Mouse (Mus musculus): ENCODE measurements around the gene Cdc6. TPM values are rescaled to one million over a fixed set of nuclear protein-coding genes. Genes with fewer than 3 reads are reported as not detected.

Gene Cdc6
- polyA plus RNA-seq, 1 experiment from 2014 or later, result 47.0 TPM

GRCm38 (mm10) chr11:98954801-98955706 lies 47.5 kb downstream of the Cdc6 start:
- ATAC-seq (ENCODE audit: insufficient read depth), result peak; percentile 44
- peaks cover 34% of the 10 kb centered on the region for H3K36me3 ChIP-seq (ENCODE audit: insufficient read depth)

GRCm38 (mm10) chr11:98955707-98956235 lies 48.2 kb downstream of the Cdc6 start:
- no peak for TF ChIP-seq CTCF (IDR thresholded peaks at IDR 0.05; ENCODE audit: low read depth)
- H3K36me3 ChIP-seq (ENCODE audit: insufficient read depth), result peaks cover 26% of the 10 kb centered on the region
- H3K4me2 ChIP-seq, result no peak overlapping the region
- ATAC-seq (ENCODE audit: insufficient read depth) (no peak), DNase-seq (no peak)
- no peaks in the 10 kb centered on the region for H3K9me3 ChIP-seq (ENCODE audit: low read depth, low read length)
- peak overlapping the region; percentile 77; the same call in 1 of the 2 replicates for H3K27ac ChIP-seq (ENCODE audit: low read depth)
- H3K27me3 ChIP-seq (ENCODE audit: insufficient read depth, low read length), result no peaks in the 10 kb centered on the region
- no peak overlapping the region for H3K9ac ChIP-seq
- H3K4me3 ChIP-seq (ENCODE audit: low read depth, low read length), result no peak overlapping the region
- H3K4me1 ChIP-seq (ENCODE audit: insufficient read depth), result peaks cover 44% of the 10 kb centered on the region
- 26% methylated on average over 6 of the region's 7 CpGs for WGBS

More at GRCm38 (mm10) chr11:98954801-98955706, 47.5 kb downstream of the Cdc6 start:
- Histone ChIP-seq H3K4me2 (peak overlapping the region; percentile 43), H3K9me3 (ENCODE audit: low read depth, low read length) (no peaks in the 10 kb centered on the region), H3K27me3 (ENCODE audit: insufficient read depth, low read length) (no peaks in the 10 kb centered on the region), H3K9ac (0 out of 2 replicates have a peak overlapping the region, but pooled peaks have one; percentile 3), H3K4me1 (ENCODE audit: insufficient read depth) (peaks cover 47% of the 10 kb centered on the region), H3K4me3 (ENCODE audit: low read depth, low read length) (peak overlapping the region; percentile 10; the same call in 1 of the 2 replicates), H3K27ac (ENCODE audit: low read depth) (peak overlapping the region; percentile 77)
- TF ChIP-seq CTCF (IDR thresholded peaks at IDR 0.05; ENCODE audit: low read depth), result no peak
- 14% methylated on average over 16 of the region's 17 CpGs for WGBS
- DNase-seq, result peak; percentile 68

GRCm38 (mm10) chr11:98956340-98956739 lies 48.7 kb downstream of the Cdc6 start:
- no peak overlapping the region for H3K9ac ChIP-seq
- H3K4me1 ChIP-seq (ENCODE audit: insufficient read depth), result peaks cover 39% of the 10 kb centered on the region
- 67% methylated on average over 10 of the region's 10 CpGs for WGBS
- no peak overlapping the region for H3K4me3 ChIP-seq (ENCODE audit: low read depth, low read length)
- ATAC-seq (ENCODE audit: insufficient read depth) (no peak), DNase-seq (no peak)
- TF ChIP-seq CTCF (IDR thresholded peaks at IDR 0.05; ENCODE audit: low read depth), result no peak
- H3K4me2 ChIP-seq, result no peak overlapping the region
- H3K36me3 ChIP-seq (ENCODE audit: insufficient read depth), result peaks cover 26% of the 10 kb centered on the region
- no peaks in the 10 kb centered on the region for H3K9me3 ChIP-seq (ENCODE audit: low read depth, low read length)
- H3K27me3 ChIP-seq (ENCODE audit: insufficient read depth, low read length), result no peaks in the 10 kb centered on the region
- H3K27ac ChIP-seq (ENCODE audit: low read depth), result no peak overlapping the region

GRCm38 (mm10) chr11:98959437-98960312 lies 52.1 kb downstream of the Cdc6 start:
- H3K9me3 ChIP-seq (ENCODE audit: low read depth, low read length), result no peaks in the 10 kb centered on the region
- H3K36me3 ChIP-seq (ENCODE audit: insufficient read depth), result peaks cover 9% of the 10 kb centered on the region; the same call in 1 of the 2 replicates
- H3K4me2 ChIP-seq, result peak overlapping the region; percentile 100
- peaks cover 33% of the 10 kb centered on the region for H3K4me1 ChIP-seq (ENCODE audit: insufficient read depth)
- H3K4me3 ChIP-seq (ENCODE audit: low read depth, low read length), result peak overlapping the region; percentile 71
- under 1% methylated on average over 43 of the region's 43 CpGs for WGBS
- peak overlapping the region; percentile 82 for H3K27ac ChIP-seq (ENCODE audit: low read depth)
- peak; percentile 9 for ATAC-seq (ENCODE audit: insufficient read depth)
- H3K9ac ChIP-seq, result peak overlapping the region; percentile 72
- no peaks in the 10 kb centered on the region for H3K27me3 ChIP-seq (ENCODE audit: insufficient read depth, low read length)
- DNase-seq, result peak; percentile 92
- TF ChIP-seq CTCF (IDR thresholded peaks at IDR 0.05; ENCODE audit: low read depth), result no peak

GRCm38 (mm10) chr11:98960313-98960906 lies 52.8 kb downstream of the Cdc6 start:
- peak; percentile 88 for DNase-seq
- TF ChIP-seq CTCF (IDR thresholded peaks at IDR 0.05; ENCODE audit: low read depth), result no peak
- WGBS, result under 1% methylated on average over 52 of the region's 53 CpGs
- Histone ChIP-seq H3K9me3 (ENCODE audit: low read depth, low read length) (no peaks in the 10 kb centered on the region), H3K36me3 (ENCODE audit: insufficient read depth) (peaks cover 14% of the 10 kb centered on the region), H3K4me2 (peak overlapping the region; percentile 100), H3K27ac (ENCODE audit: low read depth) (peak overlapping the region; percentile 82), H3K9ac (peak overlapping the region; percentile 72), H3K27me3 (ENCODE audit: insufficient read depth, low read length) (no peaks in the 10 kb centered on the region), H3K4me1 (ENCODE audit: insufficient read depth) (peaks cover 33% of the 10 kb centered on the region), H3K4me3 (ENCODE audit: low read depth, low read length) (peak overlapping the region; percentile 71)
- ATAC-seq (ENCODE audit: insufficient read depth), result peak; percentile 7

GRCm38 (mm10) chr11:98961051-98961592 lies 53.5 kb downstream of the Cdc6 start:
- Histone ChIP-seq H3K9ac (peak overlapping the region; percentile 72), H3K27ac (ENCODE audit: low read depth) (peak overlapping the region; percentile 82; the same call in 1 of the 2 replicates), H3K4me2 (peak overlapping the region; percentile 100), H3K4me3 (ENCODE audit: low read depth, low read length) (peak overlapping the region; percentile 71), H3K4me1 (ENCODE audit: insufficient read depth) (peaks cover 36% of the 10 kb centered on the region), H3K36me3 (ENCODE audit: insufficient read depth) (peaks cover 14% of the 10 kb centered on the region), H3K9me3 (ENCODE audit: low read depth, low read length) (no peaks in the 10 kb centered on the region), H3K27me3 (ENCODE audit: insufficient read depth, low read length) (no peaks in the 10 kb centered on the region)
- WGBS, result 4% methylated on average over 18 of the region's 18 CpGs
- DNase-seq, result no peak
- no peak for TF ChIP-seq CTCF (IDR thresholded peaks at IDR 0.05; ENCODE audit: low read depth)
- no peak for ATAC-seq (ENCODE audit: insufficient read depth)

Measured in lung, embryonic 14.5 days (tissue).